Mouse (Mus musculus): ENCODE measurements around the gene Lhpp. TPM values are rescaled to one million over a fixed set of nuclear protein-coding genes. Genes with fewer than 3 reads are reported as not detected.
"Not testable (repeated sequence)": the region's sequence is repeated elsewhere in the genome, so short reads cannot be mapped to it uniquely, and the experiment has no call there.

The Lhpp gene
- polyA plus RNA-seq, 1 experiment from 2014 or later, result 17.4 TPM

DNA sequence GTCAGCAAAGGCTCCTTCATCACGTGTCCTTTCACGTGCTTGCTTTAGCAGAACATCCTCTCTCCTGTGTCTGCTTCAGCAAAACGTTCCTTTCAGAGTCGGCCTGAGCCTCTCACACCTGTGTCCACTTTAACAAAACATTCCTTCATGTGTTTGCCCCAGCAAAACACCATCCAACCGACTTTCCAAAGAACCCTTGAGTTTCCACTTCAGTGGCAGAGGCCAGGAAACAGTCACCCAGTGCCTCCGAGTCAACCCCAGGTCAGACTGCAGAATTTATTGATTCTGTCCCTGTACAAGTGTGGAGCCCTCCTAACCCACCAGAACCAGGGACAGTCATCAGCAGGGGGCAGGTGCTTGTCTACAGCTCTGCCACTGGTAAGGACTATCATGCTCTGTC is 52.4 kb downstream of the Lhpp start:
- not testable (repeated sequence) for H3K36me3 ChIP-seq; H3K4me3 ChIP-seq; H3K27me3 ChIP-seq (ENCODE audit: insufficient read depth, poor library complexity, severe bottlenecking); DNase-seq (ENCODE audit: low spot score); H3K9me3 ChIP-seq; H3K27ac ChIP-seq
- peaks cover 73% of the 10 kb centered on the region for H3K4me1 ChIP-seq
- 68% methylated on average over 6 of the region's 6 CpGs for WGBS

DNA sequence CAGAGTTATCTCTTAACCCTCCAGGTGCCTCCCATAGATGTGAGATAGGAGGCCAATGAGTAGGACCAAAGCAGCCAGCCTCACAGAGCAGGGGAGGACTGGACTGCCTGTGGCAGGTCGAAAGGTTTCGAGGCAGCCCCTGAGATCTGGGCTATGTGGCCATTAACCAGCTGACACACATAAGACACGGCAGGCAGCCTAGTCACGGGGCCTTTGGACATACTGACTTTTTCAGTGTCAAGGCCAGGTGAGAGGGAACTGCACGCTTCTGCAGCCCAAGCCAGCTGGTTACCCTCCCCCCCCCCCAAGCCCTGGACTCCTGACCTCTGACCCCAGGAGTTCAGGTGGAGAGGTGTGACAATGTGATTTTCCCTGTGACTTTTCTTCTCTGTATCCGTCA is 54.4 kb downstream of the Lhpp start:
- H3K27ac ChIP-seq, result no peak overlapping the region
- H3K4me1 ChIP-seq, result peaks cover 53% of the 10 kb centered on the region
- WGBS, result 74% methylated on average over 6 of the region's 6 CpGs
- no peaks in the 10 kb centered on the region for H3K9me3 ChIP-seq
- H3K4me3 ChIP-seq, result no peak overlapping the region
- no peaks in the 10 kb centered on the region for H3K27me3 ChIP-seq (ENCODE audit: insufficient read depth, poor library complexity, severe bottlenecking)
- no peaks in the 10 kb centered on the region for H3K36me3 ChIP-seq
- DNase-seq (ENCODE audit: low spot score), result no peak

- DNase-seq (ENCODE audit: low spot score), result no peak
- WGBS, result 51% methylated on average over 8 of the region's 8 CpGs
Observed at GRCm38 (mm10) chr7:132665664-132666382, 55.4 kb downstream of the Lhpp start.

DNA sequence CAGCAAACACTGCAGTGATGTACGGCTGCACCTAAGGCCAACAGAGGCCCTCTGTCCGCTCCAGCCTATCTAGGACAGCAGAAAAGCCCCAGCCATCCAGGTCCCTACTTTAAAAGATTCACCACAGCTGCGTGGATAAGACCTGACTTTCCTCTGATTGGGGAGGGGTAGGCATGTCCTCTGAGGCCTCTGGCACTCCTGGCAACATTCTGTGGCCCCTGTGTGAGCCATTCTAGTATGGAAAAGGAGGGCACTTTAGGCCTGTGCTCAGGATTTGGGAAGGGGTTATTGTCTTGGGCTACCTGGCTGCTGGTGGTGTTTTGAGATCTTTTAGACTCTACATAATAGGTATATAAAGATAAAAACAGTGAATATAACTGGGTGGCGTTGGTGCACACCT is 56.1 kb downstream of the Lhpp start:
- 73% methylated on average over 4 of the region's 4 CpGs for WGBS
- H3K4me3 ChIP-seq, result no peak overlapping the region
- no peaks in the 10 kb centered on the region for H3K27me3 ChIP-seq (ENCODE audit: insufficient read depth, poor library complexity, severe bottlenecking)
- no peaks in the 10 kb centered on the region for H3K36me3 ChIP-seq
- H3K9me3 ChIP-seq, result no peaks in the 10 kb centered on the region
- H3K4me1 ChIP-seq, result peaks cover 40% of the 10 kb centered on the region
- no peak for DNase-seq (ENCODE audit: low spot score)
- H3K27ac ChIP-seq, result no peak overlapping the region

More at GRCm38 (mm10) chr7:132665664-132666382, 55.4 kb downstream of the Lhpp start:
- Histone ChIP-seq H3K4me1 (peaks cover 46% of the 10 kb centered on the region), H3K9me3 (no peaks in the 10 kb centered on the region), H3K27ac (no peak overlapping the region; the same call in 1 of the 2 replicates), H3K27me3 (ENCODE audit: insufficient read depth, poor library complexity, severe bottlenecking) (no peaks in the 10 kb centered on the region), H3K4me3 (no peak overlapping the region), H3K36me3 (no peaks in the 10 kb centered on the region)

- H3K27ac ChIP-seq, result no peak overlapping the region
Observed at GRCm38 (mm10) chr7:132668604-132669003, 58.2 kb downstream of the Lhpp start.

GRCm38 (mm10) chr7:132669999-132670862 is 59.8 kb downstream of the Lhpp start:
- peaks cover 40% of the 10 kb centered on the region for H3K4me1 ChIP-seq
- no peaks in the 10 kb centered on the region for H3K27me3 ChIP-seq (ENCODE audit: insufficient read depth, poor library complexity, severe bottlenecking)
- WGBS, result 85% methylated on average over 20 of the region's 20 CpGs
- no peak overlapping the region for H3K4me3 ChIP-seq
- no peaks in the 10 kb centered on the region for H3K9me3 ChIP-seq
- no peaks in the 10 kb centered on the region for H3K36me3 ChIP-seq
- no peak for DNase-seq (ENCODE audit: low spot score)
- no peak overlapping the region for H3K27ac ChIP-seq

More at GRCm38 (mm10) chr7:132668604-132669003, 58.2 kb downstream of the Lhpp start:
- Histone ChIP-seq H3K9me3 (no peaks in the 10 kb centered on the region), H3K4me1 (peaks cover 32% of the 10 kb centered on the region), H3K36me3 (no peaks in the 10 kb centered on the region), H3K4me3 (no peak overlapping the region), H3K27me3 (ENCODE audit: insufficient read depth, poor library complexity, severe bottlenecking) (no peaks in the 10 kb centered on the region)
- 58% methylated on average over 2 of the region's 2 CpGs for WGBS
- DNase-seq (ENCODE audit: low spot score), result no peak

DNA sequence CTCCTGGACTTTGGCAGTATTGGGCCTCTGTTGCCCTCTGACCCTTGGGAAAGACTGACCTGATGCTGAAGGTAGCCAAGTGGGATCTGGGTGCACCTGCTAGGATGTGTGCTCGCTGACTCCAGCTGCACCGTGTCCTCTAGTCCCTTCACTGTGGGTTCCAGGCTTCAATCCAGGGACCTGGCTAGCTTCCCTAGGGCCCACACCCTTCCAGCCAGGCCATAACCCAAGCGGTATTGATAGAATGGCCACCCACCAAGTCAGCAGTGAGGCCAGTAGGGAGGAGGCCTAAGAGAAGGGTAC is 60.4 kb downstream of the Lhpp start:
- DNase-seq (ENCODE audit: low spot score), result no peak
- H3K27ac ChIP-seq, result no peak overlapping the region
- no peaks in the 10 kb centered on the region for H3K27me3 ChIP-seq (ENCODE audit: insufficient read depth, poor library complexity, severe bottlenecking)
- H3K4me1 ChIP-seq, result peaks cover 35% of the 10 kb centered on the region
- H3K36me3 ChIP-seq, result no peaks in the 10 kb centered on the region
- H3K4me3 ChIP-seq, result no peak overlapping the region
- WGBS, result 93% methylated on average over 3 of the region's 3 CpGs
- H3K9me3 ChIP-seq, result no peaks in the 10 kb centered on the region

- H3K4me3 ChIP-seq, result no peak overlapping the region
- 71% methylated on average over 7 of the region's 7 CpGs for WGBS
- H3K27me3 ChIP-seq (ENCODE audit: insufficient read depth, poor library complexity, severe bottlenecking), result no peaks in the 10 kb centered on the region
- no peak for DNase-seq (ENCODE audit: low spot score)
- H3K27ac ChIP-seq, result 0 out of 2 replicates have a peak overlapping the region, but pooled peaks have one; percentile 17
- H3K4me1 ChIP-seq, result peaks cover 27% of the 10 kb centered on the region
- H3K9me3 ChIP-seq, result no peaks in the 10 kb centered on the region
- H3K36me3 ChIP-seq, result no peaks in the 10 kb centered on the region
Observed at GRCm38 (mm10) chr7:132672481-132672959, 62.1 kb downstream of the Lhpp start.

GRCm38 (mm10) chr7:132673931-132674755 is 63.7 kb downstream of the Lhpp start:
- no peaks in the 10 kb centered on the region for H3K27me3 ChIP-seq (ENCODE audit: insufficient read depth, poor library complexity, severe bottlenecking)
- WGBS, result 48% methylated on average over 17 of the region's 17 CpGs
- H3K4me1 ChIP-seq, result peaks cover 30% of the 10 kb centered on the region
- peak overlapping the region; percentile 74 for H3K27ac ChIP-seq
- peak; percentile 85 for DNase-seq (ENCODE audit: low spot score)
- H3K4me3 ChIP-seq, result no peak overlapping the region
- H3K36me3 ChIP-seq, result no peaks in the 10 kb centered on the region
- no peaks in the 10 kb centered on the region for H3K9me3 ChIP-seq

GRCm38 (mm10) chr7:132675922-132676321 is 65.5 kb downstream of the Lhpp start:
- Histone ChIP-seq H3K36me3 (no peaks in the 10 kb centered on the region), H3K27me3 (ENCODE audit: insufficient read depth, poor library complexity, severe bottlenecking) (no peaks in the 10 kb centered on the region), H3K9me3 (no peaks in the 10 kb centered on the region), H3K4me3 (no peak overlapping the region), H3K27ac (no peak overlapping the region), H3K4me1 (peaks cover 30% of the 10 kb centered on the region)
- 75% methylated on average over 2 of the region's 2 CpGs for WGBS
- DNase-seq (ENCODE audit: low spot score), result no peak

DNA sequence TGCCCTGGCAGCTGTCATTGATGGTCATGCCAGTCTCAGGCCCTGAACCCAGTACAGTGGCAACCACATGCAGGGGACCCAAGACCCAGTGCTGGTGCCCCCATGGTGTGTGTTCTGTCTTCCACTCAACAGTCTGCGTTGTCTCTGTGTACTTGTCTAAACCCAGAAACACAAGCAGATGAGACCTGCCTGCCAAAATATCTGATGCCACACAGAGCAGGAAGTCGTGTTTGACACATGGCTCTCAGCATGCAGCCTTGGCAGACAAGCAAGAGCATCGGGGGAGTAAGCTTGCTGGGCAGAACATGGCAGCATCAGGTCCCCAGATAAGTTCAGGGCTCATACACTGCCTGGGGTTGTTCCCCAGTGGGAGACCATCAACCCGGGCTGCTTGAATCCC is 68.7 kb downstream of the Lhpp start:
- Histone ChIP-seq H3K27ac (0 out of 2 replicates have a peak overlapping the region, but pooled peaks have one; percentile 7), H3K36me3 (no peaks in the 10 kb centered on the region), H3K4me1 (peaks cover 20% of the 10 kb centered on the region), H3K4me3 (no peak overlapping the region), H3K27me3 (ENCODE audit: insufficient read depth, poor library complexity, severe bottlenecking) (no peaks in the 10 kb centered on the region), H3K9me3 (no peaks in the 10 kb centered on the region)
- DNase-seq (ENCODE audit: low spot score), result no peak
- 60% methylated on average over 4 of the region's 4 CpGs for WGBS

GRCm38 (mm10) chr7:132679549-132679948 is 69.1 kb downstream of the Lhpp start:
- WGBS, result 63% methylated on average over 6 of the region's 6 CpGs
- peaks cover 16% of the 10 kb centered on the region for H3K4me1 ChIP-seq
- no peak overlapping the region for H3K27ac ChIP-seq
- no peaks in the 10 kb centered on the region for H3K36me3 ChIP-seq
- no peaks in the 10 kb centered on the region for H3K9me3 ChIP-seq
- DNase-seq (ENCODE audit: low spot score), result no peak
- no peak overlapping the region for H3K4me3 ChIP-seq
- no peaks in the 10 kb centered on the region for H3K27me3 ChIP-seq (ENCODE audit: insufficient read depth, poor library complexity, severe bottlenecking)
